Comparison of ENCODE assay signal across 21 mouse cellular contexts in the genomic region with DNA sequence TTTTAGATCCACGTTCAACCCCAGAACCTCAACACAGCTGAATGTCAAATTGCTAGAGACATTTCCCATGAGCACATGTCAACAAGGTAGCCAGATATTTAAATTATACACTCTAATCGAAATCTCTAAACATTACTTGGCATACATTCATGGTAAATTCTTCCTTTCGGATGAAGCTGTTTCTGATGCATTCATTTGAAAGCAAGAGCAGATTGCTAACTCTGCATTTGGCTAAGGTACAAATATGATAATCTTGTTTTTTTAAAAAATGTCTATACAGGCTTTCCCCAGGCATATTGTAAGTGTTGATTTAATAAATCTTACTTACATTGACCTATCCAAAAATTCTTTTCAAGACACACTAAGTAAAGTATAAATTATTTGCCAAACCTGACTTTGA.
"Had no signal": no experiment of that assay in that cellular context is flagged by ENCODE, and none has a peak within 500 bp of the region (broad histone marks: within the 10 kb centered on the region; RNA-seq: fewer than 3 reads in every experiment).

No protein-coding gene starts in this region.

- H3K4me1 ChIP-seq: megakaryocyte, embryonic 14.5 days; midbrain, embryonic 10.5 days; midbrain, embryonic 13.5 days; neural tube, embryonic 13.5 days; stomach, embryonic 15.5 days had no signal

- DNase-seq: kidney, postnatal 25 days; layer of hippocampus, postnatal 36 days; liver, embryonic 13.5 days; lung, adult 2 months; lung, postnatal 10 days; lung, postnatal 36 days; retina, postnatal 1 day; right cerebral cortex, postnatal 25 days; spleen, adult 18-20 months; thymus, adult 18-20 months; thymus, postnatal 36 days had no signal

- H3K9me3 ChIP-seq: liver, embryonic 13.5 days; megakaryocyte, embryonic 14.5 days; midbrain, embryonic 10.5 days; midbrain, embryonic 13.5 days; neural tube, embryonic 13.5 days; stomach, embryonic 15.5 days had no signal

- H3K36me3 ChIP-seq: liver, embryonic 13.5 days; midbrain, embryonic 10.5 days; midbrain, embryonic 13.5 days; neural tube, embryonic 13.5 days; stomach, embryonic 15.5 days had no signal

- ATAC-seq: midbrain, embryonic 13.5 days; midbrain, embryonic 16.5 days had no signal

- H3K27ac ChIP-seq: kidney, postnatal 0 days; layer of hippocampus, adult 2 months; left cerebral cortex, adult 2 months; liver, embryonic 13.5 days; midbrain, embryonic 10.5 days; midbrain, embryonic 13.5 days; neural tube, embryonic 13.5 days; stomach, embryonic 15.5 days had no signal

- H3K27me3 ChIP-seq: liver, embryonic 13.5 days; megakaryocyte, embryonic 14.5 days; midbrain, embryonic 13.5 days; neural tube, embryonic 13.5 days; stomach, embryonic 15.5 days had no signal

- H3K4me3 ChIP-seq: layer of hippocampus, adult 2 months; left cerebral cortex, adult 2 months; liver, embryonic 13.5 days; megakaryocyte, embryonic 14.5 days; midbrain, embryonic 10.5 days; midbrain, embryonic 13.5 days; myocyte; neural tube, embryonic 13.5 days; stomach, embryonic 15.5 days had no signal

- H3K9ac ChIP-seq: liver, embryonic 13.5 days; midbrain, embryonic 13.5 days; neural tube, embryonic 13.5 days; stomach, embryonic 15.5 days had no signal

- H3K4me2 ChIP-seq: liver, embryonic 13.5 days; midbrain, embryonic 13.5 days; neural tube, embryonic 13.5 days; stomach, embryonic 15.5 days had no signal
